Comparison of ENCODE assay signal across 18 mouse cellular contexts in genomic region chr2:54983839-54984238, GRCm38 (mm10).
"Had no signal": no experiment of that assay in that cellular context is flagged by ENCODE, and none has a peak within 500 bp of the region (broad histone marks: within the 10 kb centered on the region; RNA-seq: fewer than 3 reads in every experiment).

No protein-coding gene starts in this region.

- H3K4me1 ChIP-seq: limb, embryonic 10.5 days; limb, embryonic 13.5 days; liver, embryonic 12.5 days; liver, embryonic 15.5 days; lung, embryonic 15.5 days; megakaryocyte, embryonic 14.5 days; midbrain, embryonic 12.5 days had no signal

- H3K4me3 ChIP-seq: layer of hippocampus, adult 2 months; limb, embryonic 10.5 days; limb, embryonic 13.5 days; liver, embryonic 12.5 days; liver, embryonic 15.5 days; lung, embryonic 15.5 days; megakaryocyte, embryonic 14.5 days; midbrain, embryonic 12.5 days had no signal

- H3K9me3 ChIP-seq: limb, embryonic 10.5 days; limb, embryonic 13.5 days; liver, embryonic 12.5 days; lung, embryonic 15.5 days; midbrain, embryonic 12.5 days had no signal

- H3K27me3 ChIP-seq: limb, embryonic 13.5 days; liver, embryonic 12.5 days; liver, embryonic 15.5 days; lung, embryonic 15.5 days; megakaryocyte, embryonic 14.5 days; midbrain, embryonic 12.5 days had no signal

- H3K4me2 ChIP-seq: limb, embryonic 13.5 days; liver, embryonic 12.5 days; liver, embryonic 15.5 days; lung, embryonic 15.5 days; midbrain, embryonic 12.5 days had no signal

- DNase-seq: kidney, adult 2 months; kidney, postnatal 25 days; layer of hippocampus, adult 9-11 months; liver; lung, adult 18-20 months; lung, postnatal 10 days; lung, postnatal 36 days; thymus, adult 18-20 months; thymus, postnatal 36 days had no signal

- ATAC-seq: liver, embryonic 12.5 days had no signal

- H3K27ac ChIP-seq: kidney, postnatal 0 days; layer of hippocampus, adult 2 months; limb, embryonic 10.5 days; limb, embryonic 13.5 days; liver, embryonic 12.5 days; liver, embryonic 15.5 days; lung, embryonic 15.5 days; midbrain, embryonic 12.5 days had no signal

- H3K9ac ChIP-seq: limb, embryonic 13.5 days; liver, embryonic 12.5 days; liver, embryonic 15.5 days; lung, embryonic 15.5 days; midbrain, embryonic 12.5 days had no signal

- H3K36me3 ChIP-seq: limb, embryonic 10.5 days; limb, embryonic 13.5 days; liver, embryonic 12.5 days; liver, embryonic 15.5 days; lung, embryonic 15.5 days; midbrain, embryonic 12.5 days had no signal
